Mouse (Mus musculus): ENCODE measurements around the gene Lilr4b.
"Not testable (repeated sequence)": the region's sequence is repeated elsewhere in the genome, so short reads cannot be mapped to it uniquely, and the experiment has no call there.

Lilr4b gene

DNA sequence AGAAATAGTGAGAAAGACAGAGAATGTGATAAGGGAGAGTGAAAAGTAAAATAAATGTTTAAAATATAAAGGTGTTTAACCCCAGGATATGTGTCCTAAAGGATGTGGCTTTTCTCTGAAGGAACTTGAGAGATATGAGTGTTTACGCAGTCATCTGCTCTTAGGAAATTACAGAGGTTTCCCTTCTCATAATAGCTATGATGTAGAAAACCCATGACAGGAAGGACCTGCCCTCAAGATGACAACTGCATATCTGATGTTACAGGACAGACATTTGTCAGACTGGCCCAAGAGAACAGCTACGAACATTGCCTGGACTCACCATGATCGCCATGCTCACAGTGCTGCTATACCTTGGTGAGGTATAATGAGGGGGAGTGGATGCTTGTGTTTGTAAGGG is at the start of gene Lilr4b, which contains the start of gene Gm49339:
Lilr4b (plus strand) TSS at position 236 of the 400 bp plus-strand sequence.
Gm49339 (plus strand) TSS at position 216 of the 400 bp plus-strand sequence.
- not testable (repeated sequence) for DNase-seq (ENCODE audit: low spot score in 2 of 2)

DNA sequence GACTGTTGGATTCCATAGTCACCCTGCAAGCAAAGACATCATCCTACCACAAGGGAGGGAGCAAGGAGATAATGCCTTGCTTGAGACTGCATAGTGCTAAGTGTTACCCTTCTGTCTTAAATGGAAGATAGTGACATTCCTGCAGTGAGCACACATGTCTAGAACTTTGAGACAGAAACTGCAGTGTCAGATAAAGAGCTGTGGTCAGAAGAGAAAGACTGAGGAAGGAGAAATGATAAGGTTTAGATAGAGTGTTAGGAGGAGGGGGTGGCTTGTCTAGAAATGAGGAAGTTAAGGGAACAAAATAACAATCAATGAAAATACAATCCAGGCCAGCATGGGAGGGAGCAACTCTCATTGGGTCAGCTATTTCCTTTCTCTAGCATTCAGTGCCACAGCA is 47.5 kb upstream of the Lilr4b start:
- no peak for DNase-seq (ENCODE audit: low spot score in 2 of 2)

- DNase-seq (ENCODE audit: low spot score in 2 of 2), result no peak
Observed at GRCm38 (mm10) chr10:51435684-51436083, 44.7 kb upstream of the Lilr4b start.

DNA sequence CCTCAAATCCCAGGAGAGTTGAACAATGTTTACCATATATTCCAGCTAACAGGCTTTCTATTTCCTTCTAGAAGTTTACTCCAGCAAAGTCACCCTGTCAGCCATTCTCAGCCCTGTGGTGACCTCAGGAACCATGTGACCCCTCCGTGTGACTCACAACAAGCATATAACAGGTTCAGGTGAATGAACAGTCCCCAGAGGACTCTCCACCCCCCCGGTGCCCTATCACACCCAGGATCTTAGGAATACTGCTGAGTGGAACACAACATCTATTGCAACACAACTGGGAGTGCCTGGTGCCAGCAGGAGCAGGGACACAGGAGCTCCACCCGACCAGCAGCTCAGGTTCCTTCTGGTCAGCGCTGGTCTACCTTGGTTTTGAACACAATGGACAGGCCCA is 28.8 kb upstream of the Lilr4b start:
- DNase-seq (ENCODE audit: low spot score in 2 of 2), result no peak

DNA sequence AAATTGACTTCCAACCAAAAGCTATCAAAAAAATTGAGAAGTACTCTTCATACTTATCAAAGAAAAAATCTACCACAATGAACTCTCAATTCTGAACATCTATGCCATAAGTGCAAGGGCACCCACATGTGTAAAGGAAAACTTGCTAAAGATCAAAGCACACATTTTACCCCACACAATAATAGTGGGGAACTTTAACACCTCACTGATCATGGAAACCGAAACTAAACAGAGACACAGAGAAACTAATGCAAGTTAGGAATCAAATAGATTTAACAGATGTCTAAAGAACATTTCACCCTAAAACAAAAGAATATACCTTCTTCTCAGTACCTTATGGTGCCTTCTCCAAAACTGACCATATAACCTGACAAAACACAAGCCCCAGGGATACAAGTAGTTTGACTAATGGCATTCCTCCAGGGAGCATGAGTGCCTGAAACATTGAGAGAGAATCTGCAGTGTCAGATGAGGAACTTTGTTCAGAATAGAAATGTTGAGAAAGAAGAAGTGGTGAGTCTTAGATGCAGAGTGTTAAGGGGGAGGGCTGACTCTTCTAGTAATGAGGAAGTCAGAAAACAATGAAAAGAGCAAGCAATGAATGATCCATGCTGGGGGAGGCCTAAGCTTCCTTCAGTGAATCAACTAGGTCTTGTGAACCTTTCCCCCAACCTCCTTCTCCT is 26.7 kb upstream of the Lilr4b start:
- no peak for DNase-seq (ENCODE audit: low spot score in 2 of 2)

GRCm38 (mm10) chr10:51454365-51454764 is 26.1 kb upstream of the Lilr4b start:
- no peak for DNase-seq (ENCODE audit: low spot score in 2 of 2)

- DNase-seq (ENCODE audit: low spot score in 2 of 2), result no peak
Observed at GRCm38 (mm10) chr10:51455762-51456161, 24.7 kb upstream of the Lilr4b start.

GRCm38 (mm10) chr10:51456369-51456768 is 24.1 kb upstream of the Lilr4b start:
- no peak for DNase-seq (ENCODE audit: low spot score in 2 of 2)

DNA sequence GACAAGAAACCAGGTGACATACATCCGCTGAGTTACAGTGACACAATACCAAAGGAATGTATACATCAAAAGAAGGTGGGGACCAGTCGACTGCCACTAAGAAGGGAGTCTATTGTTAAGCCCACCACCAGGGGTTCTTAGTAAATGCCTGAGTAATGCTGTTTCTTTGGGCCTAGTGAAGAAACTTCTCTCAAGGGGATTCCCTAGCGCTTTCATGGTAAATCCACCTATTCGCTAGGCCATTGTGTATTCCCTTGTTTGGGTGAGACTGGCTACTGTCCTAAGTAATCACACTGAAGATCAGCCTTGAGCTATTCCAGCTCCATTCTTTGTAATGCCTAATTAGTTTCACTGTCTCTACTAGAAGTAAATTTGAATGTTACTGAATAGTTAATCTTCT is 16.6 kb upstream of the Lilr4b start:
- not testable (repeated sequence) for DNase-seq (ENCODE audit: low spot score in 2 of 2)

- DNase-seq (ENCODE audit: low spot score in 2 of 2), result not testable (repeated sequence)
Observed at GRCm38 (mm10) chr10:51490691-51491090, 10.3 kb downstream of the Lilr4b start, which contains the start of gene Lilrb4a. Lilrb4a (plus strand) TSS chr10:51490956.

- no peak for DNase-seq (ENCODE audit: low spot score in 2 of 2)
Observed at GRCm38 (mm10) chr10:51520021-51520420, 39.6 kb downstream of the Lilr4b start.

GRCm38 (mm10) chr10:51521453-51521852 is 41.0 kb downstream of the Lilr4b start:
- no peak for DNase-seq (ENCODE audit: low spot score in 2 of 2)

DNA sequence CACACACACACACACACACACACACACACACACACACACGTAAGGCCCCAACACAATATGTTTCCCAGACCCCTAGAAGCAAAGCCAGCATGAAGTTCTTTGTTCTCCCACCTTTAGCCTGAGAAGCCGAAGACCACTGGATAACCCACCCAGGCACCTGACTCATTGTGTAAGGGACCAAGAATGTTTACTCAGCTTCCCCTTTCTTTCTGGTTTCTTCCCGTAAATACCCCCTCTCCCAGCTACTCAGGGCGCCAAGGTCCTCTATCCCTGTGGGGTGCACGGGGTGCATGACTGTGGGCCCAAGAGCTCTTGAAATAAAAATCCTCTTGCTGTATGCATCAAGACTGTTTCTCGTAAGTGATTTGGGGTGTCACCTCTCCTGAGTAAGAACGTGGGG is 45.7 kb downstream of the Lilr4b start:
- no peak for DNase-seq (ENCODE audit: low spot score in 2 of 2)

DNA sequence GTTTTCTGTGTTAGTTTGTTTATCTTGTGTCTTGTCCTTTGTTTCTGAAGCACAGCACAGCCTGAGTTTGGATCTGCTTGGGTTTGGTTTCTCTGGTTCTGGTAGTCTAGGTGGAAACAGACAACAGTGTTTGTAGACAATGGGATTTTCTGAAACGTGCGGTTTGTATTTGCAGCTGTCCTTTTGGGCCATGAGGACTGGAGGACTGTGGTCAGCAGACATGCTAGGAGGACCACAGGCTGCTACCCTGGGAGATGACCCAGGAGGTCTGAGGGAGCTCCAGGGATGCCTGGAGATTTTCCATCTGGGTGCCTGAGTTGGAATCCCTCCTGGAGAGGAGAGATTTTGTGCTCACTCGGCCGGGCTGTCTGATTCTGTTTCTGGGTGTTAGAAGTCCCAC is 46.2 kb downstream of the Lilr4b start:
- no peak for DNase-seq (ENCODE audit: low spot score in 2 of 2)

DNA sequence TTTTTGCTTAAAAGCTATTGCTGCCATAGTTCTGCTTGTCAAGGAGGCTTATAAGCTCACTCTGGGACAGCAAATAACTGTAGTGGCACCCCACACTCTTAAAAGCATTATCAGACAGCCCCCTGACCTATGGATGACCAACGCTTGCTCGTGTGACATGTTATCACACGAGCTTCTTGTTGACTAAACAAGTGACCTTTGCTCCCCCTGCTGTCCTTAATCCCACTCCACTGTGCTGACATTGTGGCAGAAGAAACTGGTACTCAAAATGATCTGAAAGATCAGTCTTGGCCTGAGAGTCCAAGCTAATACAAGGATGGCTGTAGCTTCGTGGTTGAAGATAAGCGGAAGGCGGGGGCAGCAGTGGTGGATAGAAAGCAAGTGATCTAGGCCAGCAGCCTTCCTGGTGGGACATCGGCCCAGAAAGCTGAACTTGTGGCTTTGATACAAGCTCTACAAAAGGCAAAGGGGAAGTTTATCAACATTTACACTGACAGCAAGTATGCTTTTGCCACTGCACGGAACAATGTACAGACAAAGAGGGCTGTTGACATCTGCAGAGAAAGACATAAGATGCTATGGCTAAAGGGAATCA is 48.5 kb downstream of the Lilr4b start:
- DNase-seq (ENCODE audit: low spot score in 2 of 2), result no peak

- no peak for DNase-seq (ENCODE audit: low spot score in 2 of 2)
Observed at GRCm38 (mm10) chr10:51529497-51529896, 49.1 kb downstream of the Lilr4b start.

GRCm38 (mm10) chr10:51530813-51531212 is 50.4 kb downstream of the Lilr4b start:
- DNase-seq (ENCODE audit: low spot score in 2 of 2), result no peak

Measured in spleen, postnatal 10 days (tissue).